Mouse (Mus musculus) megakaryocyte, embryonic 14.5 days (primary cell): ENCODE data around the gene Ghsr. TPM values are rescaled to one million over a fixed set of nuclear protein-coding genes. Genes with fewer than 3 reads are reported as not detected.
"Not testable (repeated sequence)": the region's sequence is repeated elsewhere in the genome, so short reads cannot be mapped to it uniquely, and the experiment has no call there.

Source experiments
- H3K27me3 ChIP-seq: replicated peaks from 2 replicates; pipeline ENCODE3; 2012; ENCODE audit warnings: inconsistent platforms
- H3K36me3 ChIP-seq: replicated peaks from 2 replicates; pipeline ENCODE3; 2012; ENCODE audit warnings: low read length, inconsistent platforms, mixed read lengths
- H3K4me1 ChIP-seq: 2 replicates; pipeline ENCODE4 v1.6.1; 2012; ENCODE audit warnings: inconsistent platforms
- H3K4me3 ChIP-seq: replicated peaks from 2 replicates; pipeline ENCODE3; 2012; ENCODE audit warnings: moderate library complexity, mild to moderate bottlenecking, inconsistent platforms
- H3K9me3 ChIP-seq: 2 replicates; pipeline ENCODE4 v1.6.1; 2012; ENCODE audit warnings: inconsistent platforms
- FLI1 ChIP-seq: IDR thresholded peaks from 2 replicates; pipeline ENCODE4 v1.6.1; 2012; ENCODE audit warnings: low read length, inconsistent platforms, mixed read lengths
- GATA1 ChIP-seq: IDR thresholded peaks from 3 replicates; pipeline ENCODE4 v1.6.1; 2012; ENCODE audit warnings: mixed read lengths, low read length, inconsistent platforms, borderline replicate concordance
- polyA plus RNA-seq: library from polyadenylated mRNA; stranded (reverse); fragments of >175 nt; gene quantifications from 2 replicates; pipeline ENCODE4 v1.2.3, GENCODE M21; 2012; ENCODE audit warnings: low replicate concordance; ENCODE audit not compliant: insufficient read depth

The Ghsr gene
- polyA plus RNA-seq, 1 experiment = 0.08 TPM

GRCm38 (mm10) chr3:27351105-27351504 lies 20.0 kb upstream of the Ghsr start:
- no peaks in the 10 kb centered on the region for H3K36me3 ChIP-seq
- peaks cover 2% of the 10 kb centered on the region for H3K27me3 ChIP-seq
- no peaks in the 10 kb centered on the region for H3K9me3 ChIP-seq
- TF ChIP-seq GATA1 = no peak
- TF ChIP-seq FLI1 = no peak
- H3K4me3 ChIP-seq = no peak overlapping the region
- H3K4me1 ChIP-seq = no peaks in the 10 kb centered on the region

GRCm38 (mm10) chr3:27359100-27359720 lies 11.9 kb upstream of the Ghsr start:
- Histone ChIP-seq H3K9me3 (no peaks in the 10 kb centered on the region), H3K4me1 (no peaks in the 10 kb centered on the region), H3K27me3 (no peaks in the 10 kb centered on the region), H3K36me3 (no peaks in the 10 kb centered on the region), H3K4me3 (no peak overlapping the region)
- no peak for TF ChIP-seq FLI1
- TF ChIP-seq GATA1 = no peak

GRCm38 (mm10) chr3:27370125-27370524 lies 1.0 kb upstream of the Ghsr start:
- Histone ChIP-seq H3K36me3 (no peaks in the 10 kb centered on the region), H3K4me1 (peaks cover 13% of the 10 kb centered on the region; the same call in 1 of the 2 replicates), H3K27me3 (peaks cover 33% of the 10 kb centered on the region), H3K9me3 (peaks cover 7% of the 10 kb centered on the region; the same call in 1 of the 2 replicates), H3K4me3 (no peak overlapping the region)
- TF ChIP-seq FLI1 (no peak), GATA1 (no peak)

- no peaks in the 10 kb centered on the region for H3K36me3 ChIP-seq
- H3K4me1 ChIP-seq = peaks cover 13% of the 10 kb centered on the region; the same call in 1 of the 2 replicates
- no peak for TF ChIP-seq FLI1
- no peak for TF ChIP-seq GATA1
- H3K4me3 ChIP-seq = no peak overlapping the region
- peaks cover 33% of the 10 kb centered on the region for H3K27me3 ChIP-seq
- H3K9me3 ChIP-seq = peaks cover 7% of the 10 kb centered on the region; the same call in 1 of the 2 replicates
These were observed 422 bp upstream of the Ghsr start for GRCm38 (mm10) chr3:27370582-27371275.

GRCm38 (mm10) chr3:27371725-27372650 lies 837 bp downstream of the Ghsr start:
- Histone ChIP-seq H3K36me3 (no peaks in the 10 kb centered on the region), H3K9me3 (peaks cover 7% of the 10 kb centered on the region; the same call in 1 of the 2 replicates), H3K4me1 (peaks cover 13% of the 10 kb centered on the region; the same call in 1 of the 2 replicates), H3K27me3 (peaks cover 33% of the 10 kb centered on the region), H3K4me3 (peak overlapping the region; percentile 42)
- TF ChIP-seq FLI1 (no peak), GATA1 (no peak)

GRCm38 (mm10) chr3:27374396-27374795 lies 3.2 kb downstream of the Ghsr start:
- TF ChIP-seq FLI1 (no peak), GATA1 (no peak)
- no peak overlapping the region for H3K4me3 ChIP-seq
- H3K9me3 ChIP-seq = peaks cover 7% of the 10 kb centered on the region; the same call in 1 of the 2 replicates
- H3K27me3 ChIP-seq = peaks cover 33% of the 10 kb centered on the region
- H3K4me1 ChIP-seq = peaks cover 13% of the 10 kb centered on the region; the same call in 1 of the 2 replicates
- no peaks in the 10 kb centered on the region for H3K36me3 ChIP-seq

- no peaks in the 10 kb centered on the region for H3K9me3 ChIP-seq
- H3K27me3 ChIP-seq = peaks cover 4% of the 10 kb centered on the region
- no peaks in the 10 kb centered on the region for H3K36me3 ChIP-seq
- H3K4me3 ChIP-seq = no peak overlapping the region
- TF ChIP-seq GATA1 (no peak), FLI1 (no peak)
- H3K4me1 ChIP-seq = no peaks in the 10 kb centered on the region
These were observed 6.8 kb downstream of the Ghsr start for GRCm38 (mm10) chr3:27377935-27378334.

- no peak for TF ChIP-seq GATA1
- no peak for TF ChIP-seq FLI1
- Histone ChIP-seq H3K4me3 (no peak overlapping the region), H3K4me1 (no peaks in the 10 kb centered on the region), H3K27me3 (no peaks in the 10 kb centered on the region), H3K36me3 (no peaks in the 10 kb centered on the region), H3K9me3 (no peaks in the 10 kb centered on the region)
These were observed 13.7 kb downstream of the Ghsr start for GRCm38 (mm10) chr3:27384836-27385235.

- H3K9me3 ChIP-seq = peaks cover 7% of the 10 kb centered on the region
- H3K27me3 ChIP-seq = no peaks in the 10 kb centered on the region
- H3K4me3 ChIP-seq = no peak overlapping the region
- no peaks in the 10 kb centered on the region for H3K4me1 ChIP-seq
- H3K36me3 ChIP-seq = no peaks in the 10 kb centered on the region
- no peak for TF ChIP-seq FLI1
- no peak for TF ChIP-seq GATA1
These were observed 18.8 kb downstream of the Ghsr start for GRCm38 (mm10) chr3:27389923-27390322.

GRCm38 (mm10) chr3:27400996-27401395 lies 29.8 kb downstream of the Ghsr start:
- not testable (repeated sequence) for H3K4me3 ChIP-seq, H3K9me3 ChIP-seq, H3K27me3 ChIP-seq, H3K36me3 ChIP-seq, H3K4me1 ChIP-seq
